Mouse (Mus musculus): ENCODE data around the gene Abcb8. TPM values are rescaled to one million over a fixed set of nuclear protein-coding genes. Genes with fewer than 3 reads are reported as not detected.

The Abcb8 gene
- polyA plus RNA-seq, 1 experiment from 2014 or later = 52.7 TPM

DNA sequence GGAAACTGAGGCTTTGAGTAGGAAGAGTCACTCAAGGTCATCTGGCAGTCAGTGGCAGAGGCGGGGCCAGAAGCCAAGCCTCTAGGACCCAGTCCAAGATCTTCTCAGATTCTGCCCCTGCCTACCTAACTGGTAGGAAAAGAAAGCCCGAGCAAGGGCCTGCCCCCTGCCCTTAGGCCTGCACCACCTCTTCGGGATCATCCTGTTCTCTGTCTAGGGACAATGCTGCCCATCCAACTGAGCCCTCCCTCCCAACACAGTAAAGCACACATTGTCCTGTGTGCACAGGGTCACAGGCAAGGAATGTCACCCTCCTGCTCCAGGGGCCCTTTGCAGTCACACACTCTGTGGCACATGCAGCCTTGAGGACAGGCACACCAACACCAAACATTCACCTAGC lies 43.4 kb upstream of the Abcb8 start:
- Histone ChIP-seq H3K4me2 (ENCODE audit: low read length) (peak overlapping the region; percentile 94), H3K9me3 (ENCODE audit: control insufficient read depth, low read length) (no peaks in the 10 kb centered on the region), H3K27me3 (ENCODE audit: control insufficient read depth, insufficient read depth, low read length) (no peaks in the 10 kb centered on the region), H3K36me3 (ENCODE audit: control insufficient read depth, insufficient read depth, low read length) (peaks cover 30% of the 10 kb centered on the region), H3K4me3 (ENCODE audit: control insufficient read depth in 1 of 2, insufficient read depth in 1 of 2, low read depth in 1 of 2, low read length in 2 of 2) (peak overlapping the region; percentile 79 to 86), H3K4me1 (ENCODE audit: control insufficient read depth in 2 of 2, insufficient read depth in 2 of 2, low read length in 2 of 2) (peaks cover 43 to 61% of the 10 kb centered on the region in 2 experiments), H3K9ac (ENCODE audit: low read length) (peak overlapping the region; percentile 99), H3K27ac (replicated peaks in 1 of 2; ENCODE audit: control insufficient read depth in 1 of 2, insufficient read depth in 1 of 2, low read depth in 2 of 2, low read length in 2 of 2) (peak overlapping the region; percentile 91 to 99)
- 18% methylated on average over 3 of the region's 3 CpGs for WGBS
- no peak for ATAC-seq (ENCODE audit: insufficient number of reproducible peaks, insufficient read depth, low FRiP score, low read depth)

DNA sequence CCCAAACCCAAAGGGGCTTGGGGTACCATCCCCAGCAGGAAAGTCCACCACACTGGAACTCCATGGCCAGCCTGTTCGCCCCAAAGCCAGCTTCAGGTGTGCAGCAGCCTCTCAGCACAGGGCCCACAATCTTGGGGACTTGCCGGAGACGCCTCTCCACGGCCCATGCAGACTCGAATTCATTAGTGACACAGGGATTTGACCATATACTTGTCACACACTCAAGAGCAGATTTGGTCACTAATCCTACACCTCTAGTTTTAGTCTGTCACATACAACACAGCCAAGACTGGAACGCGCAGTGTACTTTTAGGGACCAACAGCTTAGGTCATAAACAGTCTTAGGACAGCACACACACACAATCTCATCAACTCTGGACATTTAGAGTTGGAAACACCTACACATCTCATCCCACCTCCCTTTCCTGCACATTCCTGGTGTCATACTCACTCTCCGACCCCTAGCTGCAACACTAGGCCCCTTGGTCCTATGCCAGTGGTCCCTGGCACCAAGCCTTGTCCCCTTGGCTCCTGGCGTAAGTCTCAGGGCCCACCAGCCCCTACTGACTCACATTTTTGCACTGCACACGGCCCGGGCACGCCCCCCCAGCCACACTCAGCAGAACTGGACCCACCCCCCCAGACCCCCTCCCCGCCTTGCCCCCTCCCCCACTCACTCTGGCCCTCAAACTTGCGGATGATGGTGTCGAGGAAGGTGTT lies 42.8 kb upstream of the Abcb8 start:
- 19% methylated on average over 15 of the region's 15 CpGs for WGBS
- H3K4me1 ChIP-seq (ENCODE audit: control insufficient read depth in 2 of 2, insufficient read depth in 2 of 2, low read length in 2 of 2) = peaks cover 38 to 55% of the 10 kb centered on the region in 2 experiments

DNA sequence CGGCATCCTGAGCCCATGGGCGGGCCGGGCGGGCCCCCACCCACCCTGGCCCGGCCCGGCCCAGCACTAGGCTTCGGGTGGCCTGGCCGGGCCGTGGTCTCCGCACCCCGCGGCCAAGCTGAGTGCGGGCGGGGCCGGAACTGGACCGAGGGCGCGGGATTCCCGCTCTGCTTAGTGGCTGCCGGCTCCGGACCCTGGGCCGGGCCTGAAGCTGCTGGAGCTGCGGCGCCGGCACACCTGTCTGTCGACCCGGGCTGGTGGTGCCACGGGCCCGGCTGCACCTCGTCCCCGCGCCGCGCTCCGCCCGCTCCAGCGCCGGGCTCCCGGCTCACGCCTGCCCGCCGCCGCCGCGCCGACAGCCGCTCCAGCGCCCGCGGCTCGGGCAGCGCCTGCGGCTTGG lies 42.2 kb upstream of the Abcb8 start, which contains the start of gene Kcnh2:
Gene Kcnh2 (minus strand): TSS at position 327 of the 400 bp plus-strand sequence.
- Histone ChIP-seq H3K9ac (ENCODE audit: low read length) (peak within 1 kb of the TSS; percentile 99), H3K27me3 (ENCODE audit: control insufficient read depth, insufficient read depth, low read length) (no peaks in the 10 kb centered on the region), H3K9me3 (ENCODE audit: control insufficient read depth, low read length) (no peaks in the 10 kb centered on the region), H3K36me3 (ENCODE audit: control insufficient read depth, insufficient read depth, low read length) (peaks cover 18% of the 10 kb centered on the region), H3K4me2 (ENCODE audit: low read length) (peak within 1 kb of the TSS; percentile 94), H3K4me1 (ENCODE audit: control insufficient read depth in 2 of 2, insufficient read depth in 2 of 2, low read length in 2 of 2) (peaks cover 38 to 50% of the 10 kb centered on the region in 2 experiments), H3K4me3 (ENCODE audit: control insufficient read depth in 1 of 2, insufficient read depth in 1 of 2, low read depth in 1 of 2, low read length in 2 of 2) (peak within 1 kb of the TSS; percentile 79 to 86), H3K27ac (replicated peaks in 1 of 2; ENCODE audit: control insufficient read depth in 1 of 2, insufficient read depth in 1 of 2, low read depth in 2 of 2, low read length in 2 of 2) (peak within 1 kb of the TSS; percentile 96 to 99)
- no peak for ATAC-seq (ENCODE audit: insufficient number of reproducible peaks, insufficient read depth, low FRiP score, low read depth)
- under 1% methylated on average over 31 of the region's 53 CpGs for WGBS

More for the DNA sequence above, 42.8 kb upstream of the Abcb8 start:
- ATAC-seq (ENCODE audit: insufficient number of reproducible peaks, insufficient read depth, low FRiP score, low read depth) = no peak
- Histone ChIP-seq H3K27ac (replicated peaks in 1 of 2; ENCODE audit: control insufficient read depth in 1 of 2, insufficient read depth in 1 of 2, low read depth in 2 of 2, low read length in 2 of 2) (peak overlapping the region; percentile 91 to 99), H3K4me3 (ENCODE audit: control insufficient read depth in 1 of 2, insufficient read depth in 1 of 2, low read depth in 1 of 2, low read length in 2 of 2) (peak overlapping the region; percentile 79 to 86), H3K9ac (ENCODE audit: low read length) (peak overlapping the region; percentile 99), H3K36me3 (ENCODE audit: control insufficient read depth, insufficient read depth, low read length) (peaks cover 24% of the 10 kb centered on the region), H3K9me3 (ENCODE audit: control insufficient read depth, low read length) (no peaks in the 10 kb centered on the region), H3K27me3 (ENCODE audit: control insufficient read depth, insufficient read depth, low read length) (no peaks in the 10 kb centered on the region), H3K4me2 (ENCODE audit: low read length) (peak overlapping the region; percentile 94)

DNA sequence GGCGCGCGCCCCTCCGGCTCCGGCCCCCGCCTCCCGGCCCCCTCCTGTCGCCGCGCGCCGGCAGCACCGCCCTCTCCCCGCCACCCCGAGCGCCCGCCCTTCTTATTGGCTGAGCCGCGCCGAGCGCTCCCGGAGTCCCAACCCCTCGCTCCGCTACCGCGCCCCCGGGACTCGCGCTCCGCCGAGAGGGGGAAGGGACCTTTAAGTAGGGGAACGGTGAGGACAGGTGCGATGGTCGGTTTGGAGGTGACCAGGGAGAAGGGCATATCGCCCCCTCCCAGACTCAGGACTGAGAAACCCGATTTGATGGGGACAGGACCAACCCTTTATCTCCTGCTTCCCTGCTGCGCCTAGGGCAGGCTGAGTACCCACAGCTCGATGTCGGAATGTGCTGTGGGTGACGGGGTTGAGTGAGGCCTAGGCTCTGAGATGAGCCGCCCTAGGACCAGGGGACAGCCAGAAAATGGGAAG lies 41.7 kb upstream of the Abcb8 start:
- peak overlapping the region; percentile 79 to 86 for H3K4me3 ChIP-seq (ENCODE audit: control insufficient read depth in 1 of 2, insufficient read depth in 1 of 2, low read depth in 1 of 2, low read length in 2 of 2)
- peak overlapping the region; percentile 99 for H3K9ac ChIP-seq (ENCODE audit: low read length)
- peak overlapping the region; percentile 94 for H3K4me2 ChIP-seq (ENCODE audit: low read length)
- no peaks in the 10 kb centered on the region for H3K9me3 ChIP-seq (ENCODE audit: control insufficient read depth, low read length)
- H3K27ac ChIP-seq (replicated peaks in 1 of 2; ENCODE audit: control insufficient read depth in 1 of 2, insufficient read depth in 1 of 2, low read depth in 2 of 2, low read length in 2 of 2) = peak overlapping the region; percentile 96 to 99
- peaks cover 14% of the 10 kb centered on the region for H3K36me3 ChIP-seq (ENCODE audit: control insufficient read depth, insufficient read depth, low read length)
- peak; percentile 75 for ATAC-seq (ENCODE audit: insufficient number of reproducible peaks, insufficient read depth, low FRiP score, low read depth)
- peaks cover 38 to 50% of the 10 kb centered on the region in 2 experiments for H3K4me1 ChIP-seq (ENCODE audit: control insufficient read depth in 2 of 2, insufficient read depth in 2 of 2, low read length in 2 of 2)
- WGBS = 1% methylated on average over 35 of the region's 41 CpGs
- H3K27me3 ChIP-seq (ENCODE audit: control insufficient read depth, insufficient read depth, low read length) = no peaks in the 10 kb centered on the region

DNA sequence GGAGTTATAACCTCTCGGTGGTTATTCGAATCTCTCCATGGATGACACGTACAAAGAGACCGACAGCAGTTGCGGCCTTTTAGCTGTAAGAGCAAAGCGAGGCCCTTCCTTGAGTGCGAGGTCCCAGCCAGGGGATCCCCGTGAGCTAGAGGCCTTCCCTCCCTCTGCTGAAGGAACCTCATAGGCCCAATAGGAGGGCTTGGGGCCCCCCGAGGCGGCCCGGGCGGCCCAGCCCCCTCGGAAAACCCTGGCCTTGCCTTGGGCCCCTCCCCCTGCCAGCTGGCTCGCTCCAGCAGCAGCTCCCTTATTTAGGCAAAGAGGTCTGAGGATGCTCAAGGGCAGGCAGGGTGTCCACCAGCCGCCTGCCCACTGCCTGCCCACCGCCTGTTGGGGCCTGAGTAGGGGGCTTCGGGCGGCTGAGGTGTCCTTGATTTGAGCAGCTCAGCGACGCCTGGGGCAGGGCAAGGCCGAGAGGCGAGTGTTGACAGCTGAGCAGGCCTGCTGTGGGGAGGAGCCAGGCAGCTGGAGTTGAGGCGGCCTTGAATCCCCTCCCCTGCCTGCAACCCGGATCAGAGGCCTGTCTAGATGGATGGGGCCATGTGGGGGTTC lies 41.1 kb upstream of the Abcb8 start:
- Histone ChIP-seq H3K27ac (replicated peaks in 1 of 2; ENCODE audit: control insufficient read depth in 1 of 2, insufficient read depth in 1 of 2, low read depth in 2 of 2, low read length in 2 of 2) (peak overlapping the region; percentile 96 to 99), H3K27me3 (ENCODE audit: control insufficient read depth, insufficient read depth, low read length) (no peaks in the 10 kb centered on the region), H3K9ac (ENCODE audit: low read length) (peak overlapping the region; percentile 99), H3K36me3 (ENCODE audit: control insufficient read depth, insufficient read depth, low read length) (peaks cover 7% of the 10 kb centered on the region), H3K9me3 (ENCODE audit: control insufficient read depth, low read length) (no peaks in the 10 kb centered on the region), H3K4me3 (ENCODE audit: control insufficient read depth in 1 of 2, insufficient read depth in 1 of 2, low read depth in 1 of 2, low read length in 2 of 2) (peak overlapping the region; percentile 59 to 86), H3K4me1 (ENCODE audit: control insufficient read depth in 2 of 2, insufficient read depth in 2 of 2, low read length in 2 of 2) (peaks cover 38 to 49% of the 10 kb centered on the region in 2 experiments), H3K4me2 (ENCODE audit: low read length) (peak overlapping the region; percentile 94)
- 1% methylated on average over 24 of the region's 24 CpGs for WGBS
- ATAC-seq (ENCODE audit: insufficient number of reproducible peaks, insufficient read depth, low FRiP score, low read depth) = peak; percentile 82

DNA sequence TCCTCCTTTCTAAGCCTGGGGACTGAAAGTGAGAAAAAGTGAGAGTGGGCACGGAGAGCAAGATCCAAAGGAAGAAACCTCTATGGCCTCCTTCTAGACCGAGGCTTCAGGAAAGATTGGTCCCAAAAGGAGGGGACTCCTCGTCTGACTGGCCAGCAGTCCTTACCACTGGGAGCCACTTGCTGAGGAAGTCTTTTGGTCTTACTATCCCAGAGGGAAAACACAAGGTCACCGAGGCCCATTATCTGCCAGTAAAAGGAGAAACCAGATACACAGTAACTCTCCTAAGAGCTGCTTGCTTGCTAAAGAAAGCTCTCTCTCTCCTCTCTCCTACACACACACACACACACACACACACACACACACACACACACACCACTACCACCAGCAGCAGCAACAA lies 40.1 kb upstream of the Abcb8 start:
- Histone ChIP-seq H3K27me3 (ENCODE audit: control insufficient read depth, insufficient read depth, low read length) (no peaks in the 10 kb centered on the region), H3K9ac (ENCODE audit: low read length) (peak overlapping the region; percentile 99), H3K36me3 (ENCODE audit: control insufficient read depth, insufficient read depth, low read length) (no peaks in the 10 kb centered on the region), H3K4me2 (ENCODE audit: low read length) (peak overlapping the region; percentile 94), H3K9me3 (ENCODE audit: control insufficient read depth, low read length) (no peaks in the 10 kb centered on the region), H3K4me1 (ENCODE audit: control insufficient read depth in 2 of 2, insufficient read depth in 2 of 2, low read length in 2 of 2) (peaks cover 32 to 39% of the 10 kb centered on the region in 2 experiments), H3K27ac (replicated peaks in 1 of 2; ENCODE audit: control insufficient read depth in 1 of 2, insufficient read depth in 1 of 2, low read depth in 2 of 2, low read length in 2 of 2) (peak overlapping the region; percentile 89 to 99), H3K4me3 (ENCODE audit: control insufficient read depth in 1 of 2, insufficient read depth in 1 of 2, low read depth in 1 of 2, low read length in 2 of 2) (peak overlapping the region; percentile 7 to 16; a peak in 3 of 4 replicates)
- 12% methylated on average over 4 of the region's 4 CpGs for WGBS
- no peak for ATAC-seq (ENCODE audit: insufficient number of reproducible peaks, insufficient read depth, low FRiP score, low read depth)

DNA sequence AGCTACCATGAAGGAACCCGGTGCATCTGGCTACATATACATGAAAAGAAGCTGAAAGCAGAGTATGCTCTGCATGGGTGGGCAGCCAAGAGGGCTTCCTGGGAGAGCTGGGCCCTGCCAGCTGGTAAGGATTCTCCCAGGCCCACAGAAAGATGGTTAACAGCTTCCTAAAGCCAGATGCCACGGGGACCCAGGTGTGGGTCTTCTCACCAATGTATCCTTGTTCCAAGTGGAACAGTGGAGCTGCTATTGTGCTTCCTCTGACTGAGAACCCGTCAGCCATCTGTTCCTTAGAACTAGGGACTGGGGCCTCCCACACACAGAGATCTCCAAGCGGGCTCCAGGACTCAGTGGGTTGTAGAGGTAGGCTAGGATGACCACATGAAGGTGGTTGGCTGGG lies 36.7 kb upstream of the Abcb8 start:
- Histone ChIP-seq H3K36me3 (ENCODE audit: control insufficient read depth, insufficient read depth, low read length) (no peaks in the 10 kb centered on the region), H3K27me3 (ENCODE audit: control insufficient read depth, insufficient read depth, low read length) (no peaks in the 10 kb centered on the region), H3K4me1 (ENCODE audit: control insufficient read depth in 2 of 2, insufficient read depth in 2 of 2, low read length in 2 of 2) (peaks cover 27 to 29% of the 10 kb centered on the region in 2 experiments), H3K4me3 (ENCODE audit: control insufficient read depth in 1 of 2, insufficient read depth in 1 of 2, low read depth in 1 of 2, low read length in 2 of 2) (no peak overlapping the region), H3K4me2 (ENCODE audit: low read length) (no peak overlapping the region), H3K27ac (replicated peaks in 1 of 2; ENCODE audit: control insufficient read depth in 1 of 2, insufficient read depth in 1 of 2, low read depth in 2 of 2, low read length in 2 of 2) (no peak overlapping the region), H3K9ac (ENCODE audit: low read length) (no peak overlapping the region), H3K9me3 (ENCODE audit: control insufficient read depth, low read length) (no peaks in the 10 kb centered on the region)
- 54% methylated on average over 4 of the region's 4 CpGs for WGBS
- ATAC-seq (ENCODE audit: insufficient number of reproducible peaks, insufficient read depth, low FRiP score, low read depth) = no peak

Measured in heart, embryonic 14.5 days (tissue).